Mouse (Mus musculus): ENCODE measurements around the gene Sin3b.

GRCm38 (mm10) chr8:72801583-72801982 lies 78.5 kb downstream of the Sin3b start:
- TF ChIP-seq CTCF (IDR thresholded peaks at IDR 0.05; ENCODE audit: low read depth, low read length): no peak
- TF ChIP-seq POLR2A (IDR thresholded peaks at IDR 0.05; ENCODE audit: borderline replicate concordance, low read depth, low read length): no peak

Measured in bone marrow macrophage, adult 2 months (primary cell).